Mouse (Mus musculus): ENCODE measurements around the gene Aff3.

DNA sequence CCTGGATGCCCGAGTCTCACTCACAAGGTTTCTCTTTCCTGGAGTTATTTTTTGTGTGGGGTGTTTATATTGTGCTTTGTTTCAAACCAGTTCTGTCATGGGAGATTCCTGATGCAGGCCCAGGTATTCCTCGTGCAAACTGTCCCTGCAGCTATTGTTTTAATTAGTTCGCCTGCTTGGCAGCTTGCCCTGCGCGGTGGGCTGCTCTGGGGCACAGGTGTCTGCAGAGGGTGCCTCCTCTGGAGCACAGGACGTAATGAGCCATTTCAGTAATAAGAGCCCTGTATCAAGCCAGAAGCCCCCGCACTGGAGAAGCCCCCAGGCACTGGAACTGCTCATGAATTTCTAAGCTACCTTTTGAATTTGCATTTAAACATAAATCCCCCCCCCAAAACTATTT, 162.0 kb downstream of the Aff3 start:
- TF ChIP-seq POLR2A (IDR thresholded peaks at IDR 0.05; ENCODE audit: low read depth, low read length): no peak
- TF ChIP-seq CTCF (conservative IDR thresholded peaks at IDR 0.05; ENCODE audit: insufficient read depth, insufficient read length, low read depth, low read length): no peak
